Mouse (Mus musculus) spleen, postnatal 4 days (tissue): ENCODE data around the gene Wdr38.

Experiments used
- DNase-seq, 2 experiments: peaks; one replicate each; pipeline ENCODE4 v3.0.0; 2022; ENCODE audit warnings: low spot score in 2 of 2

The Wdr38 gene

DNA sequence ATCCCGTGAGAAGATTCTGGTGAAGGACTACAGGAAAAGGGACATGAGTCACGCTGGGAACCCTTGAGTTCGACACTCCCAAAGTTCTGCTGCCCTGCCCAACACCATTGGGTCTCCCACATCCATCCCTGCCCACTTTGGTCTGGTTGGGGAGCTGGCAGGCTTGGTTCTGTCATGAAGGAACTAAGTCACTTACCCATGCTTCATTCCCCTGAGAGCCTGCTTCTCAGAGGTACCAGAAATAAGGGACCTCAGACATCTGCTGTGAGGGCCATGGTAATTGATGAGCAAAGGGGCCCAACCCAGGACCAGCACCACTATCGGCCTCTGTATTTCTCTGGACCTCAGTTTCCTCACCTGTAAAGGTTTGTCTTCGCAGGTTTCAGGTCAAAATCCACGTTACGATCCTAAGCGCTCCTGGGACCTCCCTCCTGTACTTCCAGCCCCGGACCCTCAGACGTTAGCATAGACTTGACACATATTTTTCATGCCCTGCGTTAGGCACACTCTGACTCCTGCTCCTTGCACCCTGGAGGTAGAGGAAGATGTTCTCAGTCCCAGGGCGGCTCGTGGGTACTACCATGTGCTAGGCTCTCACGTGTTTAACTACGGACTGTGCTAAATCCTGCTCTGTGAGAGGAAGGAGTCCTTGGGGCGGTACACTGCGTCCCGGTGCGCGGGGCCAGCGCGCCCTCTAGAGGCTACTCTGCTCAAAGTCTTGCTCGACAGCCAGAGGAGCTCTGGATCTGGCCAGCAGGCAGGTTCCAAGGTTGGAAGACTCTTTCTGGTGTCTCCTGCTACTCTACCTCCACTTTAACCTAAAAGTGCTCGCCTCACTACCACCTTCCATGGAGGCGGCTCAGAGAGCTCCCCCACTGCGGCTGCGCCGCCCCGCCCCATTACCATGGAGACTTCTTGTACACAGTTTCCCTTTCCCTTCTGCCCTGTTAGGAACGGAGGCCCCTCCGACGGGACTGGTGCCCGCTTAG lies at the start of gene Wdr38:
Wdr38 (plus strand) TSS at position 91 of the 989 bp plus-strand sequence.
- DNase-seq, result peak; percentile 86 to 94

DNA sequence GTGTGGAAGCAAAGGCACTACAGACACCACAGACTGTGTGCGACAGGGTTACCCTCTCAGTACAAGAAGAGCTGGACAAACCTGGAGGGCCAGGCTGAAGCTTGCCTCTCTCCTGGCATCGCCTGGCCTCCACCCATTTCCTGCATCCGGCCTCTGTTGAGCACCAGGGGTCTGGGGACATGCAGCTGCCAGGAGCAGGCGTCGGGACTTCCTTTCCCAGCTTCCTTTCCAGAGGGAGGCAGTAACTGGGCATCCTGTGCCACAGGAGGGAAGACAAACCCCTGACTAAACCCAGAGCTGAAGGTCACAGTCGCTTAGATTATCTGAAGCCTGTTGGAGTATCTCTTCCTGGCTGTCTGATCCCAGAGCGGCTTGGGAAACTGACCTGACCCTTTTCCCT lies 49.7 kb upstream of the Wdr38 start:
- DNase-seq, result peak in 1 of 2 experiments; percentile 14

DNA sequence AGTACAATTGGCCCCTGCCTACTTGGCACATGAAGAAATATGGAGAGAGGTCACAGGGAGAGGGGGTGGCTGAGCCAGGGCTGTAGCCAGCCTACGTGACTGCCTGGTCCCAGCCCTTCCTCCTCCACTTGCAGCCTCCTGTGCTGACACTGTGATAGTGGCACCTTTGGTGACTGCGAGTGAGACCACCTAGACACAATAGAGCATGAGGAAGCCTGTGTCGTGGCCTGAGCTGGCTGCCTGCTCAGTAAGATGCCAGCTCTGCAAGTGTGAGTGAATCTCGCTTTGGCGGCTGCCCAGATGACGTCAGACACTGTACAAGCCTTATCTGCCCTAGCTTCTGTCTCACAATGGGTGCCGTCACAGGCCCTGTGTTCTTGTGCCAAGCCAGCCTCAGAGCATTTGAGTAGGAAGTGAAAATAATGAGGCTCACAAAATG lies 47.0 kb upstream of the Wdr38 start:
- DNase-seq, result peak; percentile 72 to 77

DNA sequence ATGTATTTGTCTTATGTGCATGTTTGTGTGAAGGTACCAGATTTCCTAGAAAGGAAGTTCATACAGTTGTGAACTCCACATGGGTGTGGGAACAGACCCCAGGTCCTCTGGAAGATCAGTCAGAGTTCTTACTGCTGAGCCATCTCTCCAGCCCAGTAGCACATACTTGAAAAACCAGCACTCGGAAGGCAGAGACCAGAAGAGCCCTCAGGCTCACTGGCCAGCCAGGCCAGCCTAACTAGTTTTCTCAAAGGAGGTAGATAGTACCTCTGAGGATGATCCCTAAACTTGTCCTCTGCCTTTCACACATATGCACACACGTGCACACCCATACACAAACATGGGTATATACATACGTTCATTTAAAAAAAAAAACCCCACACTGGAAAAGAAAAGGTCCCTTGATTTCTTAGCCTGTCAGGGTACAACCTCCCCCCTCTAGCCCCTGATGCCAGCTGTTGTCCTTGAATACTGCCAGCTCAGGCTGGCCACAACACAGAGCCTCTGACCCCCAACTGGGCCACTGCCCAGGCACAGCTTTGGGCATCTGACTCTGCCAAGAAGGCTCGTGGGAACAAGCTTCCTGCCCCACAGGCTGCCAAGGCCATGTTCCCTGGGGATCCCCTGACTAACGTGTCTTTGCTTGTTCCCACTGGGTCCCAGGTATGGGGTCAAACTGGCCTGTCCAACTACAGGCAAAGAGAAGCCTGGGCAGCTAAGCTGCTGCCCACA lies 44.0 kb upstream of the Wdr38 start:
- no peak for DNase-seq

DNA sequence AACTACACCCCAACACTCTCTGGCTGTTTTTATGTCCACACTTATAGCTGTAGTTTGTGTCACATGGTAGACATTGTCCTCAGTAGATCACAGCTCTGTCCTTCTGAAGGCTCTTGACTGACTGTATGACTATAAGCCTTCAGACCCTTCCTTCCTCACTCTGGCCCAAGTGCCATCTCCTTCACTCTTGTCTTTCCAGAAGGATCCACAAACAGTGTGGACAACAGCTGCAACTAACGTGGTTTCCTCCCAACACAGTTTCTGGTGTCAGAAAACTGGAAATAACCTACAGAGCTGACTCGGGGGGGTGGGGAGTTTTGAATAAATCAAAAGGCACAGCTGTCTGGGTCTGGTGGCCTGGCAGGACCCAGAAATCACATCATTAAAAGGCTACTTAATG lies 41.2 kb upstream of the Wdr38 start:
- DNase-seq, result no peak

DNA sequence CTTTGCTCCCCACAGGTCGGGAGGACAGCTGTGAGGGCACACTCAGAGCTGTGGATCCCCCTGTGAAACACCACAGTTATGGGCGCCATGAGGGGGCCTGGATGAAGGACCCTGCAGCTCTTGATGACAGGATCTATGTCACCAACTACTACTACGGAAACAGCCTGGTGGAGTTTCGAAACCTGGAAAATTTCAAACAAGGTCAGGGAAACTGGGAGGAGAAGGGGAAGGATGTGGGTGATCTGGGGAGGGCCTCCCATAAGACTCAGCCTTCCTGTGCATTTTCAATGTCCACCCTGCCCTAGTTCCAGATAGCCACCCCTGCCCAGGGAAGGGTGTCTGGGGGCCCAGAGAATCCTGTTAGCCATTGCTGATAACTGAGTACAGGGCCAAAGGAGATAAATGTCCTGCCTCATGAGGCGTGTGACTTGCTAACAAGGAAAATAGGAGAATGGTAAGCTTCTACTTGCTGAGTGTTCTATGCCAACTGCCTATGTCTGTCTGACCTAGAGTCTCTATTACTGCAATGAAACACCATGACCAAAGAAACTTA lies 39.5 kb upstream of the Wdr38 start:
- DNase-seq, result no peak

DNA sequence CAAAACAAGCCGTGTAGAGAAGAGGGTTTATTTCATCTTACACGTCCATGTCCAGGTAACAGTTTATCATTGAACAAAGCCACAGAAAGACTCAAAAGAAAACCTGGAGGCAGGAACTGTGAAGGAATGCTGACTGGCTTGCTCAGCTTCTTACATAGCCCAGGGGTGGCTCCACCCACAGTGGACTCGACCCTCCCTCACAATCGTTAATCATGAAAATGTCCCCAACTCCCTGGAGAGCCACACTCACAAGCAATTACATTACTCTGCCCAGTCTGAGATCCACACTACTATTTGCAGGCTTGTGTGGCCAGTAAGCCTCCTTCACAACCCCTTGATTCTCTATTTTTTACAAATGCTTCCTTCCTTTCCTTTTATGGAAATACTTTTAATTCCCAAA lies 33.1 kb upstream of the Wdr38 start:
- no peak for DNase-seq

DNA sequence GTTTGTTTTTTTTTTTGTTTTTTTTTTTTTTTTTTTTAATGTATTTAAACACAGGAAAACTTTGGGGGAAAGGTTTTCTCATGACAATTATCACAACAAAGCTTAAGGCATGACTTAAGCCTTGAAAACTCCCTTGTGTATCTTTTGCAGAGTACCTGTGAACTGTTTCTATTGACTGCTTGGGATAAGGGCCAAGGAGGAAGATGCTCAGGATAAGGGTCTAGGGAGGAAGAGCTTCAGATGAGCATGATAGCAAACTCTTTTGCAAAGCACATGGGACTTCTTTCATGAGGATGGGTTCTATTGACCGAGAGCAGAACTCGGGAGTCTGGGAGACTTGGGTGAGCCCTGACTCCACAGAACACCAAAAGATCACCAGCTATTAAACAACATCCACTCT lies 27.6 kb upstream of the Wdr38 start:
- no peak for DNase-seq

DNA sequence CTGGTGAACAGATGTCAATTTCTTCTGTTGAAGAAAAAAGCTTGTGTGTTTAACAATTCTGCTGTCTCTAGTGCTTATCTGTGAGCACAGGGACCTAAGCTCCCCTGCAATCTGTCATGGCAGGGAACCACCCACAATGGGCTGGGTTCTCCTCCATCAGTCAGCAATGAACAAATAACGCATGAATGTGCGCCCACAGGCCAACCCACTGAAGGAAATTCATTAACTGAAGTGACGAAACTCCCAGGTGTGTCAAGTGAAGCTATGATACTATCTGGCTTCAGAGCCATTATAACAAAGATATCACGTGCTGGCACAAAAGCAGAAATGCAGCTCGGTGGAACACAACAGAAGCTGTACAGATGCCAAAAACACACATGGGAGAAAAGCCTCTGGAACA lies 27.2 kb upstream of the Wdr38 start:
- peak in 1 of 2 experiments; percentile 45 for DNase-seq

DNA sequence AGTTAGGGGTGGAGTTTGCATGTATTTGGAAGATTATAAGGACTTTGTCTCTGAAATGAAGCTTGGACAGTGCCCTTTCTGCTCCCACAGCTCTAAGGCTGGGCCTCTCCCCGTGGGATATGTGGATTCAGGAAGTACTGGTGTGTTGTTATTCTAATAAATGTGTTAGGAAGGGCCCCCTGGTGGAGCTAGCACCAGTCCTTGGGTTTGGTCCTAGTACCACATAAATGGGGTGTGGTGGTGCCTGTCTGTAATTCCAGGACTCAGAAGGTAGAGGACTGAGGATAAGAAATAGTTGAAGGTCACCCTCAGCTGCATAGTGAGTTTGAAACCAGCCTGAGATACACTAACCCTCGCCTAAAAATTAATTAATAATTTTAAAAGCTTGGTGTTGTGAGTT lies 24.1 kb upstream of the Wdr38 start:
- DNase-seq, result no peak

DNA sequence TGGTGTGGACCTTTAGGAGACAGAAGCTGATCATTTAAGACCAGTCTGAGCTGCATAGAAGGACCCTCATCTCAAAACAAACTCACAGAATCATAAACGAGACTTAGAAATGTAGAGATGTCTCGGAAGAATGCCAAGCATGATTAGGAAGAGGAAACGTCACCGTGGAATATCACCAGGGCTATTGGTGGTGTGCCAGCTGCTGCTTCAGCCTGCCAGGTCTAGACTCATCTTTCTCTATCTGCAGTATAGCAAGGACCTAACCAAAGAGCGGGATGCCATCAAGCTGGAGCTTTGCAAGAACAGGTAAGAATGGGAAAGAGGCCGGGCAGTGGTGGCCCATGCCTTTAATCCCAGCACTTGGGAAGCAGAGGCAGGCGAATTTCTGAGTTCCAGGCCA lies 23.6 kb upstream of the Wdr38 start:
- DNase-seq, result no peak

DNA sequence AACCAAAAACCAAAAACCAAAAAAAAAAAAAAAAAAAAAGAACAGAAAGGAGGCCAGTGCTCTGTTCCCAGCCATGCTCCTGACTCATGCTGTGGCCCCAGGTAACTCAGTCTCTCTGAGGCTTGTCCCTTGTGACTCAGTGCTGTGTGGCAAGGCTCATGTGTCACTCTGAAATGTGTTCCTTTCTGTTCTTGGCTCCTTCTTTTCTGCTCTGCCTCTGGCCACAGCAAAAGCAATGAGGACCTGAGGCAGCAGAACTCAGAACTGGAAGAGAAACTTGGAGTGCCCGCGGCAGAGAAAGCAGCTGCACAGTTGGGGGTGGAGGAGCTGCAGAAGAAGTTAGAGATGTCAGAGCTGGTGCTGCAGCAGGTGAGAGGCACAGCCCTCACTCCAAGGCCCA lies 23.1 kb upstream of the Wdr38 start:
- no peak for DNase-seq

DNA sequence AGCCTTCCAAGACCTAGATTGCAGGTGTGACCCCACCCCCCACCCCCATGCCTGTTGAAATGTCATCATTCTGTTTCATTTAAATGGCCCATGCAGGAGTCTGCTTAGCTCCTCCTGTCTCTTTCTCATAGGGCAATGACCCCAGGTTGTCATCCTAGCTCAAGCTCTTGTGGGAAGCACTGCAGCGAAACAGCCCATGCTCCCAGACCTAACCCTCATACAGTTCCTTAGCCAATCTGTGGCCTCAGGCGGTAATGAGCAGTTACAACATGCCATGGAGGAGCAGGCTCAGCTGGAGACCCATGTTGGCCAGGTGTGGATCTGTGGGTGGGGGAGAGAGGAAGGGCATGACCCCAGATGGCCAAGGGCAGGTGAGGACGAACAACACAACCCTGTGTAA lies 22.1 kb upstream of the Wdr38 start:
- DNase-seq, result no peak

DNA sequence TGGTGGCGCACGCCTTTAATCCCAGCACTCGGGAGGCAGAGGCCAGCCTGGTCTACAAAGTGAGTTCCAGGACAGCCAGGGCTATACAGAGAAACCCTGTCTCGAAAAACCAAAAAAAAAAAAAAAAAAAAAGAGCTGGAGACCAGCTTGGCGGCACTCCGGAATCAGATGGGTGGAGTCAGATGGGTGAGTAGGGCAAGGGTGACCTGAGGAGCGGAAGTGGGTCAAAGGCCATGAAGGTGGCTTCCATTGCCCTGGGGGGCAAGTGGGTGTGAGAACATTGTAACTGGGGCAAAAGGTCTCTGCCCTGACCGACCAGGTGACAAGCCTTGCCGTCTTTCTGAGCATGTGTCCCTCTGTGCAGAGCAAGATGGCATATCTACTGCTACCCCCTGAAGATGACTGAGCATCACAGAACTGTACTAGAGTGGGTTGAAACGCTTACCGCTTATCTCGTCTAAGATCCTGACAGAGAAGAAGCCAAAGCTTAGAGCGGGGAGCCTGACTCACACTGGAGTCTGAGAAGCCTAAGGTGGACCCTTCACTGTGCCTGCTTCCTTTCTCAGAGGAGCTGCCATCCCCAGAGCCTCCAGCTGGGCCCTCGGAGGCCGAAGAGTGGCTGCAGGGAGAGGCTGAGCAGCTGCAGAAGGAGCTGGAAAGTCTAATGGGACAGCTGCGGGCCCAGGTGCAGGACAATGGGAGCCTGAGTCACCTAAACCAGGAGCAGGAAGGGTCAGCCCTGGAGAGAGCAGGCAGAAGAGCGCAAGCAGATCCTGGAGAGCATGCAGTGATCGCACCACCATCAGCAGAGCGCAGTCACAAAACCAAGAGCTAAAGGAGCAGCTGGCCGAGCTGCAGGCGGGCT lies 21.1 kb upstream of the Wdr38 start:
- DNase-seq, result no peak

DNA sequence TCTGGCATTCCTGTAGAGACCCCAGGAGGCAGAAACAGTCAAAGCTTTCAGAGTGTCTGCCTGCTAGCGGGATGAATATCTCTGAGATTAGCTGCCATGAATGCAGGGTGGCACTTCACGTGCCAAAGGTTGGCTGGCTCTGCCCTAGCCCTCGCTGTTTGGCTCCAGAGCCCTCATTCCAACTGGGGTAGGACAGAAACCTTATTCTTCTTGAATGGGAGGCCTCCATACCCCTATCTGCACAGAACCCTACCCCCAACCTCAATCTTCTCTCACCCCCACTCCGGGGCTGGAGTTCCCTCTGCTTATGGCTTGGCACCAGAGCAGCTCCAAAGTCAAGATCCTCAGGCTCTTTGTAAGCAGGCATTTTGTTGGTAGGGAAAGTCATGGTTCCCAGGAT lies 19.4 kb upstream of the Wdr38 start:
- no peak for DNase-seq

DNA sequence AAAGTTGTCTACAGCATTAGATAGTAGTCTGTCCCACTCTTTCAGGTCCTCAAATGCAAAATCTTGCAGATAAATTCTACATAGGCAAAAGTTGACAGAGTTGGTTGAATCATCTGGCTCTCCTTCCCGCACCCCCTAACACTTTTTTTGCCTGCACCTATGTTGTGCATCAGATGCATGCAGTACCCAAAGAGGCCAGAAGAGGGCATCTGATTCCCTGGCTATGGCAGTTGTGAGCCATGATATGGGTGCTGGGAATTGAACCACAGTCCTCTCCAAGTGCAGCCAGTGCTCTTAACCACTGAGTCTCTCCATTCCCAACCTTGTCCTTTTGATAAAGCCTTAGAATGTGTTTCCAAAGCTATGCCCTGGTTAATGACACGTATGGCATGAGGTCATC lies 13.8 kb upstream of the Wdr38 start:
- DNase-seq, result no peak

DNA sequence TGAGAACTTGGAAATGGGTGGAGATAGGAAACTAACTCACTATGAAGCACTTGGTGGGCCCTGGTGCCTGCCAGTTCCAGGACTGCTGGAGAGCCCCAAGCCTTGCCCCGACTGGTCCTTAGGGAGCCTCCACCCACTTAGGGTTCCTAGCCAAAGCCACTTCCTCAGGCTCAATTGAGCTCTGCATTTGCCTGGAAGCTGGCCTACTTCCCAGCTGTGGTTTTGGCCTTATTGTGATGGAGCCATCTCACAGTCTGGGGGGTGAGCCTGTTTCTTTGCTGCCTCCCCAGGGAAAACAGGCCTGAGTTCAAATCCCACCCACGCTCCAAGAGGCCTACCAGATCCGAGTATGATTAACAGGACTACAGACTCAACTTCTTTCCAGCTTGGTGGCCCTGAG lies 10.7 kb upstream of the Wdr38 start:
- DNase-seq, result peak in 1 of 2 experiments; percentile 12

DNA sequence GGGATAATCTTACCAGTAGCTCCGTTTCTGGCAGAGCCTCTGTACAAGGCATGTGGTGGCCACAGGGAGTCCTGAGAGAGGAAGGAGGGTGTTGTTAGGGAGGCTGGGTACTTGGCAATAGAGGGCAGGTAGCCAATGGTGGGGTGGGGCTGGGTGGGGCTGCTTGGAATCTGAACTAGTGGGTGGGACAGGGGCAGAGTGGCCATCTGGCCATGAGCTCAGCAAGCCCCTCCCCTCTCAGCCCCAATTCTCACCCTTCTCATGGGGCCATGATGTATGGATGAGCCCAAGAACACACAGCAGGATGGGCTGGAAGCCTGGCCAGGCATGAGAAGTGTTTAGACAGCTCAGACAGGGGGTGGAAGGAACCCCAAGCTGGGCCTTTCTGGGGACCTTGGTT lies 9.9 kb upstream of the Wdr38 start:
- no peak for DNase-seq

DNA sequence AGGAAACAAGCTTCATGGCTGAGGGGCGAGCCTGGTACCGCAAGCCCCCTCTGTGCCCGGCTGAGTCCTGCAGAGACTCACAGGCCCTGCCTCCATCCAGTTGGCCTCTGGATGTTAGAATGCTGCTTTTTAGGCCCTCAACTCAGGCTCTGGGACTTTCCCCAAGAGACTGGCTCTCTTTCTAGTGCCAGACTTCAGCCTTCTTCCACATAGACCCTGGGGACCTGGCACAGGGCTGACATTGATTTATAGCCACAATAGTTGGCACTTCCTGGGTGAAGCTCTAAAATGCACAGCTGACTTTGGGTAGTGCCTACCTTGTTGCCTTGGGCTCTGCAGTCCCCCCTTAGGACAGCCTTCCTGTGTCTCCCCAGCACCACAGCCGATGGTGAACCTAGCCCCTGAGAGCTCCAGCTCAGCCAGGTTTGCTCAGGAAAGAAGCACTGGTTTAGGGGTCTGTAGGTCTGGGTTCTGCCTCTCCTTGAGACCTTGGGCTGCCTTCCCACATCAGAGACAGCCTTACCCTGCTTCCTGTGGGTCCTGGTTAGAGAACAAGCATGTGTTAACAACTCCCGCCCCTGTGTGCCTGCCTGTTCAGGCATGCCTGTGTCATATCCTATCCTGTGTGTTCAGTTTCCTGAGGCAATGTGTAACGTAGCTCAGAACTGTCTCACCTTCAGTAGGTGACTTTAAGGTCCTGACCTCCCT lies 9.3 kb upstream of the Wdr38 start:
- DNase-seq, result no peak

DNA sequence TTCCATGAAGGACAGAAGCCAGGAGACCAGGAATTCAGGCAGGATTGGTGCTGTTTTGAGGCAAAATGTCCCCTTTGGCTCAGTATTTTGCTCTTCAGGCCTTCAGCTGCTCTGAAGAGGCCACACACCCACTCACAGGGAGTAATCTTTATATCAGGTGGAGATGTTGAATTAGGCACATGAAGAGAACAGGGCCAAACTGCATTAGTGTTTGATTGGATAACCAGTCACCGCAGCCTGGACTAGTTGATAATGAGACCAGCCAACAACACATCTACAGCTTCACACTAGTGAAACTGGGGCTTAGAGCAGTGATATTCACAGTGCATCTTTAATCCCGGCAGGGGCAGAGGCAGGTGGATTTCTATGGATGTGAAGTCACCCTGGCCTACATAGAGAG lies 8.3 kb upstream of the Wdr38 start:
- DNase-seq, result no peak

DNA sequence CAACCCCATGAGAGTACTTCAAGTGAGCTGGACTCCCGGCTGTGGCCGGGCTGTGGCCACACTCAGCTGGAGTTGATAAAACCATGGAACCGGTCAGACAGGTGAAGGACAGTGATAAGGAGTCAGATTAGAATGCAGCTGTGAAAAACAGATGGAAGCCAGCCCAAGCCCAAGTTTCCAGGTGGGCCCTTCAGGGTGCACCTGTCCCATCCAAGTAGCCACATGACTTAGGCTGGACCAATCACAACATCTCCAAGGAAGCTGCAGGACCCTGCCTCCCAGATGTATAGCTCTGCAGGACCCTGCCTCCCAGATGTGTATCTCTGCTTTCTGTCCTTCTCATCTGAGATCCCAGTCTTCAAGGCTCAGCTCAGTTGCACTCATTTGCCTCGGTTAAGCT lies 5.3 kb upstream of the Wdr38 start:
- no peak for DNase-seq
